In the genomic region with DNA sequence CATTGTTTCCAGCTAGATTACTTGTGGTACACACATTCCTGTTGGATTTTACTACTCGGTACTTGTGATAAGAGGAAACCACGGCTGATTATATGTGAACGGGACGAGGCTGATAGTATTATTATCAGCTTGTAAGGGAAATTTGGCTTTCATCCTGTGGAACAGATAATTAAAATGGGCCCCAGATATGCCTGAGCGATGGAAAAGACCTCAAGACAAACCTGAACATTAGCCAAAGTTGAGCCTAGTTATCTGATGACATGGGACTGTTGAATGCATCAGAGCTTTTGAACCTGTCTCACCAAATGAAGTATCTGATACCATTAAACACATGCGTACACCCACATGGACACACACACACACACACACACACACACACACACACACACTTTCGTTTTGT, we compare ENCODE assay signal across 21 mouse cellular contexts. TPM values are rescaled to one million over a fixed set of nuclear protein-coding genes. Genes with fewer than 3 reads are reported as not detected.
DNase-seq lines count a peak whose midpoint lies in the region; ATAC-seq and TF ChIP-seq lines count a peak whose summit lies in the region.
"Had no signal": no experiment of that assay in that cellular context is flagged by ENCODE, and none has a peak within 500 bp of the region (broad histone marks: within the 10 kb centered on the region; RNA-seq: fewer than 3 reads in every experiment).

No protein-coding gene starts in this region.

- intact Hi-C loops in heart, adult 2 months (cut with DNase I): no loop called here
- intact Hi-C loops in heart, postnatal 36 days (cut with DNase I): no loop called here

- H3K4me3 ChIP-seq in heart, embryonic 13.5 days: no peak overlapping the region
- H3K4me3 ChIP-seq in heart, adult 2 months: no peak overlapping the region
- no peak overlapping the region for H3K4me3 ChIP-seq in heart, embryonic 16.5 days (ENCODE audit: low read length)
- H3K4me3 ChIP-seq in midbrain, postnatal 0 days (ENCODE audit: low read depth, low read length): no peak overlapping the region
- H3K4me3 ChIP-seq: embryonic facial prominence, embryonic 10.5 days; embryonic facial prominence, embryonic 12.5 days; forebrain, embryonic 13.5 days; forebrain, embryonic 15.5 days had no signal

- no peaks in the 10 kb centered on the region for H3K36me3 ChIP-seq in heart, embryonic 13.5 days
- H3K36me3 ChIP-seq in heart, adult 2 months (ENCODE audit: control insufficient read depth, insufficient read depth, low read length): no peaks in the 10 kb centered on the region
- H3K36me3 ChIP-seq in heart, embryonic 16.5 days (ENCODE audit: control insufficient read depth, insufficient read depth): no peaks in the 10 kb centered on the region
- H3K36me3 ChIP-seq in midbrain, postnatal 0 days (ENCODE audit: insufficient read depth, low read length): no peaks in the 10 kb centered on the region
- H3K36me3 ChIP-seq: embryonic facial prominence, embryonic 10.5 days; embryonic facial prominence, embryonic 12.5 days; forebrain, embryonic 15.5 days had no signal

- H3K79me2 ChIP-seq in heart, adult 2 months (replicated peaks; ENCODE audit: control insufficient read depth, insufficient read depth, low read length): no peaks in the 10 kb centered on the region

- H3K9me3 ChIP-seq in heart, embryonic 13.5 days: no peaks in the 10 kb centered on the region
- H3K9me3 ChIP-seq in heart, embryonic 16.5 days (replicated peaks; ENCODE audit: control insufficient read depth, low read length): no peaks in the 10 kb centered on the region
- H3K9me3 ChIP-seq in midbrain, postnatal 0 days (ENCODE audit: low read length): no peaks in the 10 kb centered on the region
- H3K9me3 ChIP-seq: embryonic facial prominence, embryonic 10.5 days; embryonic facial prominence, embryonic 12.5 days; forebrain, embryonic 13.5 days; forebrain, embryonic 15.5 days had no signal

- H3K27me3 ChIP-seq in heart, embryonic 13.5 days (replicated peaks): no peaks in the 10 kb centered on the region
- H3K27me3 ChIP-seq in heart, adult 2 months (ENCODE audit: control insufficient read depth, insufficient read depth, low read length): no peaks in the 10 kb centered on the region
- H3K27me3 ChIP-seq in heart, embryonic 16.5 days (ENCODE audit: control insufficient read depth, insufficient read depth, low read length): no peaks in the 10 kb centered on the region
- H3K27me3 ChIP-seq in midbrain, postnatal 0 days (ENCODE audit: insufficient read depth, low read length): no peaks in the 10 kb centered on the region
- H3K27me3 ChIP-seq: embryonic facial prominence, embryonic 12.5 days; forebrain, embryonic 13.5 days; forebrain, embryonic 15.5 days; Patski had no signal

- no peak for ATAC-seq in heart, embryonic 13.5 days (ENCODE audit: extremely low read depth, insufficient number of reproducible peaks, low FRiP score, low TSS enrichment)
- ATAC-seq in heart, embryonic 16.5 days (replicated peaks; ENCODE audit: extremely low read depth, insufficient read depth, low FRiP score): peak; percentile 32; the same call in 1 of the 2 replicates
- ATAC-seq in megakaryocyte progenitor cell, adult 5-6 weeks (replicated peaks; ENCODE audit: poor library complexity): peak; percentile 11; the same call in 1 of the 2 replicates
- no peak for ATAC-seq in midbrain, postnatal 0 days (ENCODE audit: low FRiP score)
- ATAC-seq: activated CD4-positive, CD25-positive, alpha-beta regulatory T cell, adult 4 months; forebrain, embryonic 13.5 days; forebrain, embryonic 15.5 days; Patski had no signal

- no peak overlapping the region for H3K9ac ChIP-seq in heart, embryonic 13.5 days
- no peak overlapping the region for H3K9ac ChIP-seq in heart, adult 2 months (ENCODE audit: low read depth, low read length)
- H3K9ac ChIP-seq in heart, embryonic 16.5 days (ENCODE audit: low read length): no peak overlapping the region
- no peak overlapping the region for H3K9ac ChIP-seq in midbrain, postnatal 0 days (replicated peaks; ENCODE audit: low read length, poor library complexity, severe bottlenecking)
- H3K9ac ChIP-seq: embryonic facial prominence, embryonic 12.5 days; forebrain, embryonic 13.5 days; forebrain, embryonic 15.5 days had no signal

- no peak for TF ChIP-seq EP300 in heart, adult 2 months (IDR thresholded peaks at IDR 0.05; ENCODE audit: insufficient read depth, low read depth, low read length)

- TF ChIP-seq POLR2A in heart, adult 2 months (IDR thresholded peaks at IDR 0.05; ENCODE audit: insufficient read depth, low read depth, low read length): no peak

- DNase-seq in heart, adult 2 months: no peak
- DNase-seq in heart, postnatal 36 days: no peak
- DNase-seq in spleen, adult 12 weeks (ENCODE audit: low spot score): no peak
- DNase-seq in midbrain, postnatal 0 days (ENCODE audit: low spot score): no peak
- DNase-seq: adrenal gland, adult 8-10 months; adrenal gland, postnatal 14 days; adrenal gland, postnatal 36 days; cerebellum, adult 11-12 months; cerebellum, adult 2 months; cerebellum, adult 9-10 months; cerebellum, postnatal 10 days; cerebellum, postnatal 25 days had no signal

- no peak overlapping the region for H3K4me2 ChIP-seq in heart, embryonic 13.5 days
- H3K4me2 ChIP-seq in heart, embryonic 16.5 days (ENCODE audit: low read depth, low read length): 0 out of 2 replicates have a peak overlapping the region, but pooled peaks have one; percentile 5
- H3K4me2 ChIP-seq in midbrain, postnatal 0 days (ENCODE audit: low read depth, low read length, poor library complexity, severe bottlenecking): no peak overlapping the region
- H3K4me2 ChIP-seq: embryonic facial prominence, embryonic 12.5 days; forebrain, embryonic 13.5 days; forebrain, embryonic 15.5 days had no signal

- H3K4me1 ChIP-seq in heart, embryonic 13.5 days: peaks cover 17% of the 10 kb centered on the region
- H3K4me1 ChIP-seq in heart, adult 2 months (ENCODE audit: control insufficient read depth, insufficient read depth, low read length): no peaks in the 10 kb centered on the region
- H3K4me1 ChIP-seq in heart, embryonic 16.5 days (ENCODE audit: control insufficient read depth, insufficient read depth, low read length): peaks cover 10% of the 10 kb centered on the region; the same call in 1 of the 2 replicates
- no peaks in the 10 kb centered on the region for H3K4me1 ChIP-seq in midbrain, postnatal 0 days (ENCODE audit: insufficient read depth, low read length)
- H3K4me1 ChIP-seq: embryonic facial prominence, embryonic 10.5 days; embryonic facial prominence, embryonic 12.5 days; forebrain, embryonic 13.5 days; forebrain, embryonic 15.5 days had no signal

- 18% methylated on average over 7 of the region's 7 CpGs for WGBS in heart, embryonic 13.5 days
- WGBS in heart, adult 2 months: 24% methylated on average over 7 of the region's 7 CpGs
- 27% methylated on average over 7 of the region's 7 CpGs for WGBS in heart, embryonic 16.5 days
- WGBS in midbrain, postnatal 0 days: 83% methylated on average over 7 of the region's 7 CpGs

- H3K27ac ChIP-seq in heart, embryonic 13.5 days (replicated peaks): 0 out of 2 replicates have a peak overlapping the region, but pooled peaks have one; percentile 1
- H3K27ac ChIP-seq in heart, adult 2 months: no peak overlapping the region
- H3K27ac ChIP-seq in heart, embryonic 16.5 days (ENCODE audit: low read length): peak overlapping the region; percentile 47
- H3K27ac ChIP-seq in midbrain, postnatal 0 days (ENCODE audit: low read depth, low read length): no peak overlapping the region
- H3K27ac ChIP-seq: embryonic facial prominence, embryonic 10.5 days; embryonic facial prominence, embryonic 12.5 days; forebrain, embryonic 13.5 days; forebrain, embryonic 15.5 days had no signal

- TF ChIP-seq CTCF in heart, adult 2 months (IDR thresholded peaks at IDR 0.05): no peak
- no peak for TF ChIP-seq CTCF in midbrain, postnatal 0 days (IDR thresholded peaks at IDR 0.05)

RNA-seq across cellular contexts. Expression of gene Rbm24, which starts 45.4 kb away (rescaled TPM):
- 34.9 and 44.8 TPM in 2 replicates for polyA plus RNA-seq in heart, embryonic 13.5 days (2015; fragmentation: Nextera tagmentation; extraction: Ambion mirVana)
- total RNA-seq in heart, adult 2 months (2021): 100 to 1,000 TPM; 176 to 182 TPM
- polyA plus RNA-seq in heart, adult 2 months (2012; rRNA removed): 225 and 252 TPM in 2 replicates
- 50.7 and 53.4 TPM in 2 replicates for polyA plus RNA-seq in heart, embryonic 16.5 days (2015; fragmentation: Nextera tagmentation; extraction: Ambion mirVana)
- total RNA-seq in heart, postnatal 36 days (2021): 100 to 1,000 TPM; 181 to 191 TPM
- not detected in 2 replicates for total RNA-seq in megakaryocyte progenitor cell, adult 5-6 weeks (2015)
- not detected in 2 replicates for total RNA-seq in megakaryocyte progenitor cell, adult 5-6 weeks (2017)
- total RNA-seq in midbrain, postnatal 0 days (2014; rRNA removed): 10.7 and 20.1 TPM in 2 replicates
- 3.7 and 4.0 TPM in 2 replicates for polyA plus RNA-seq in midbrain, postnatal 0 days (2015; fragmentation: Nextera tagmentation; extraction: Ambion mirVana)
- polyA plus RNA-seq: activated CD4-positive, CD25-positive, alpha-beta regulatory T cell, adult 4 months had no signal

Comparison
In these comparisons a context has a peak if more than half of its experiments do, and no peak if none do; other contexts are left out.
1. ATAC-seq: peak in heart, embryonic 16.5 days (single experiment) and megakaryocyte progenitor cell, adult 5-6 weeks (single experiment); none in heart, embryonic 13.5 days (single experiment) and midbrain, postnatal 0 days (single experiment).
2. H3K27ac ChIP-seq: peak in heart, embryonic 13.5 days (single experiment) and heart, embryonic 16.5 days (single experiment); none in heart, adult 2 months (single experiment) and midbrain, postnatal 0 days (single experiment).
3. RNA of gene Rbm24, which starts 45.4 kb away (total RNA-seq): 181 to 191 TPM in heart, postnatal 36 days, 176 to 182 TPM in heart, adult 2 months and 10.7 to 20.1 TPM in midbrain, postnatal 0 days; not detected in megakaryocyte progenitor cell, adult 5-6 weeks; every median in the first group is over 10 times any median in the second.